Mouse (Mus musculus): ENCODE data around the gene Alkal2.

Alkal2 gene

DNA sequence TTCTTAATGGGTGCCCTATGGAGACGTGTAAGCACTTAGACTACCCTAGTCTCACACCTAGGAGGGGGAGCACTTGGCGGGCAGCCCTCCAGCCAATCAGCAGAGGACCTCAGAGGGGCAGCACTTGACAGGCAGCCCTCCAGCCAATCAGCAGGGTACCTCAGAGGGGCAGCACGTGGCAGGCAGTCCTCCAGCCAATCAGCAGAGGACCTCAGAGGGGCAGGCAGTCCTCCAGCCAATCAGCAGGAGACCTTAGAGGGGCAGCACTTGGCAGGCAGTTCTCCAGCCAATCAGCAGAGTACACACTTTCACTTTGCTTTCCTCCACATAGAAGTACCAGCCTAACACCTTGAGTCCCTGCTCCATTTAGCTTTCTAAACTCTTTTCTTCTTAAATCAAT lies 38.3 kb downstream of the Alkal2 start:
- no peak for DNase-seq (ENCODE audit: low spot score)

DNA sequence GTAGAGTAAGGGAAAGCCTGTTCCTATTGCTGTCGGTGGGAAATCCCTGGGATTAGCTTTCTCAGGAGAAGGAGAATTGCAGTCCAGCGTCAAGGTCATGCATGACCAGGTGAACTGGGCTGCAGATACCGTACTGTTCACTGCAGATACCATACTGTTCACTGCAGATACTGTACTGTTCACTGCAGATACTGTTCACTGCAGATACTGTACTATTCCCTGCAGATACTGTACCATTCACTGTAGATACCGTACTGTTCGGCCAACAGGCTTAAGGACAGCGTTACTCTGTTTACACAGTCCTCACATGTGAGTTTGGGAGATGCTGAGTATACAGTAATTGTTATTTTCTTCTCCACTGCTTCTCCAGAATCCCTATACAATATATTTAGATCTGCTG lies 44.1 kb downstream of the Alkal2 start:
- no peak for DNase-seq (ENCODE audit: low spot score)

DNA sequence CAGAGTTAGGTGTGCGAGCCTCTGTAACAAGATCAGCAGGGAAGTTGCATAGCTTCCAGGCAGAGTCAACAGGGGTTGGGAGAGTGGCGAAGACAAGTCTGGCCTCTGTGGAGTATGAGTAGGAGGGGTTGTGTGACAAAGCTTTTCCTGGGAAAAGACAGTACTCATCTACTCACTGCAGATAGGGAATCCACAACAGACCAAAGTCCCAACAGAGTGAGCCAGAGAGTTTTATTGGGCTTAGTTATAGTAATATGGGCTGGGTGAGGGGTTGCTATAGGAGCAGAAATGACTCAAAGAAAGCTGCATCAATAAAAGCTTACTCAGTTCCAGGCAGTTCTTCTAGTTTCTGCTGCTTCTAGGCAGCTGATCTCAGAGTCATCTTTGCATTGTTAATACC lies 49.2 kb downstream of the Alkal2 start:
- DNase-seq (ENCODE audit: low spot score): no peak

DNA sequence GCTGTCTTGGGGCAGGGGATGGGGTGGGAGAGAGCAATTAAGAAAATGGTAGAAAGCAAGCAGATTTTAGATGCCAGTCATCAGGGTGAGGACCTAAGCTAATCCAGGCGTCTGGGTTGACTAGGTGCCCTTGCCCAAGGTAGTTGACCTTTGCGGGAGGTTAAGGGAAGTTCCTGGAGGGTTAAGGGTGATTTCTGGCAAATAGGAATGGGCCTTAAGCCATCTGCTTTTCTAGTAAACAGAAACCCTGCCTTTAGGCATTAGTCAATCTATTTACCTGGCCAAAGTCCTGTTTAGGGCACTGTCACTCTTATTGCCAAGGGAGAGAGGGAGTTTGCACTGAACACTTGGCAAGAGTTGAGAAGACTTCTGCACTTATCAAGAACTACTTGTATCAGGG lies 52.8 kb downstream of the Alkal2 start:
- DNase-seq (ENCODE audit: low spot score): no peak
